Mouse (Mus musculus) frontal cortex, postnatal 10 days (tissue): Measurements from ENCODE around the gene Tbc1d1.

Experiments used
- DNase-seq, 2 experiments: peaks; one replicate each; pipeline ENCODE4 v3.0.0; 2022; ENCODE audit warnings: low spot score in 2 of 2, mixed read lengths in 1 of 2

Tbc1d1 gene

DNA sequence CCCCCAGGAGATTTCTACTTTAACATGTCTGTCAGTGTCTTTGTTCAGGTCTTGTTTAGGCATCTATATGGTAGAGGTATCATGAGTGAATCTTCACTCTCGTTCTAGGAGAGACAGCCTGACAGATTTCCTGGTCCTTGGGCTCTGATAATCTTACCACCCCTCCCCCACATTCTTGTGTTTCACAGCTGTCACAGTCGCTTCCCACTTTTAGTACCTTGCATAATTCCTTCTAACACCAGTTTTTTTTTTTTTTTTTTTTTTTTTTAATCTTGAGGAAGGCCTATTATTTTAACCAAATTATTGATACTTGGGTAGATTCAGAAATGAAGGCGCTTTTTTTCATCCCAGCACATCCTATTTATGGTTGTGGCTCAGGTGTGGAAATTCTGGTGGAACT lies 81.6 kb downstream of the Tbc1d1 start:
- DNase-seq: no peak

- no peak for DNase-seq
Observed at GRCm38 (mm10) chr5:64238894-64239652, 83.0 kb downstream of the Tbc1d1 start.

DNA sequence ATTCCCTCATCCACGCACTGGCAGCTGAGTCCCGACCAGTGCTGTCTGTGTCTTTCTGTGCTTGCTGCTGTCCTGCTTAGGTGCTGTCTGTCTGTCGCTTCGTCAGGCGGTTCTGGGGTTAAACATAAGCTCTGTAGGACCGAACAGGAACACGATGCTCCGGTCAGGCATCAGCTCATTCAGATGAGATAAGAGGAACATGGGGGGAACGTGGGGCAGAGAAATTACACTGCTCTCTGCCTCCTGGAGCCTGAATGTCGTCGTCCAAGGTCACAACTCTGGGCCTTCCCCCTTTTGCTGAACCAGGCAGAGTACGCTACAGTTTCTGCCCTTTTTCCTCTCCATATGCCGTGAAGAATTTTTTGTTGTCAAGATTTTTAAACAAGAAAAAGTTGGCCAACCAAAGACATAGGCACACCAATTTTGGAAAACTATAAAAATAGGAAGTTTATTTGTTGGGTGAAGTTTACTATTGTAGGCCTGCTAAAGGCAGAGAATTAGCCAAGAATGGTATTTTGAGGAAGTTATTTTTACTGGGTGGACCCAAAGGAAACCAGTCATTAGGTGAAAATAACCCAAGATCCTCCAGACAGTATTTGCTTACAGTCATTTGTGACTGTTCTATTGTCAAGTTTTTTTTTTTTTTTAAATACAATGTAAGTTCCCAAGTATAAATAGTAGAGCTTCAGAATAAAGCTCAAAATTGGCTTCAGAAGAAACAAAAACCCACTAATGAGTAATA lies 85.0 kb downstream of the Tbc1d1 start:
- no peak for DNase-seq

DNA sequence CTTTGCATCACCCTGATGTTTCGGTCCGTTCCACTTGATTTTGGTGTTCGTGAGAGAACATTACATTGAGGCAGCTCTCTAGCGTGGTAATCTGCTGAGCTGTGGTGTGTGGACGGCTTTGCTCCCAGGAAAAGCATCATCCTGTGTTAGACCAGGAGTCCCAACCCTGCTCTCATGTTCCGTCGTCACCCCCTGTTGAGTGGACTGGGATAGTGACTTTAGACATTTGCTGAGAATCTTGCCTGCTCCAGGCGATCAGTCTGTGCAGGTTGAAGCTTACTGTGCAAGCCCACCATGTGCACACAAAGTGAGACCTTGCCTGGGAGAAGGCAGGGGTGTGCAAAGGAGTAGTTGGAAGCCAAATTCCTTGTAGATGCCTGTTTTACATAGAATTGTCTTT lies 85.8 kb downstream of the Tbc1d1 start:
- no peak for DNase-seq

GRCm38 (mm10) chr5:64242795-64243455 lies 86.8 kb downstream of the Tbc1d1 start:
- DNase-seq: no peak

GRCm38 (mm10) chr5:64243666-64244065 lies 87.6 kb downstream of the Tbc1d1 start:
- DNase-seq: no peak

- no peak for DNase-seq
Observed at GRCm38 (mm10) chr5:64244283-64244682, 88.2 kb downstream of the Tbc1d1 start.

- DNase-seq: no peak
Observed at GRCm38 (mm10) chr5:64244745-64245144, 88.6 kb downstream of the Tbc1d1 start.

DNA sequence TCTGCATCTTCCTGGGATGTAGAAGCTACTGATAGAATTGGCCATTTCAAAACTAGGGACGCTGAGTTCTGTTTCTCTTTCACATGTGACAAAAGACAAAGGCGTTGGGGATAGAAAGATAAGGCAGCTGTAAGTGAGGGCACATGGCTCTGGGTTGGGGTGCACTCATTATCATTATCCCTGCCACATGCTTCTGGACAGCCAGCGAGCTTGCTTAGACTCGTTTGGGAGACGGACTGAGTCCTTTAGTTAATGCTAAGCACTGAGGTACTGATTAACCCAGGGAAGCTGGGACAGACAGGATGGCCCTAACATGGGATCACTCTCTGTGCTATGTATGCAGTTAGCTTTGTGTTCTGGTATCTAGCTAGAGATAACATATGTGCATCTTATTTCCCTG lies 95.3 kb downstream of the Tbc1d1 start:
- no peak for DNase-seq

GRCm38 (mm10) chr5:64254278-64254677 lies 98.2 kb downstream of the Tbc1d1 start:
- DNase-seq: no peak

GRCm38 (mm10) chr5:64254988-64255387 lies 98.9 kb downstream of the Tbc1d1 start:
- DNase-seq: no peak

GRCm38 (mm10) chr5:64263348-64263747 lies 107.2 kb downstream of the Tbc1d1 start:
- DNase-seq: no peak

DNA sequence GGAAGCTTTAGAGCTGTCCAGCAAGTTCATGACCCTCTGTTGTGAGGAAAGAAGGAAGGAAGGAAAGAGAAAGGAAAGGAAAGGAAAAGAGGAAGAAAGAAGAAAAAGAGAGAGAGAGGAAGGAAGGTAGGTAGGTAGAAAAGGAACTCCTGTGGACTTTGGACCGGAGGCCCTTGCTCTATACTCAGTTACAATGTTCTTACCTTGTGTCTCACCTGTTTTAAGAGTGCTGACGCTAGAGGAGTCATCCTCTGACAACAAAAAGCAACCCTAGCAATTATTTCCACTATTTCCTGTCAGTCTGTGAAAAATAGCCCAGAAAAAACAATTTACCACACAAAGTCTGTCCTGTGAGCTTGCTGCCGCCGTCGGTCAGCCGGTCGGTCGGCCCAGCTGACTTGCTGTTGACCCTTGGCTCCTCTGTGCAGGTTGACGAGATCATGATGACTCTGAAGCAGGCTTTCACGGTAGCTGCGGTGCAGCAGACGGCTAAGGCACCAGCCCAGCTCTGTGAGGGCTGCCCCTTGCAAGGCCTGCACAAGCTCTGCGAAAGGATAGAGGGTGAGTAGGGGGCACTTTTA lies 107.9 kb downstream of the Tbc1d1 start:
- DNase-seq: no peak

DNA sequence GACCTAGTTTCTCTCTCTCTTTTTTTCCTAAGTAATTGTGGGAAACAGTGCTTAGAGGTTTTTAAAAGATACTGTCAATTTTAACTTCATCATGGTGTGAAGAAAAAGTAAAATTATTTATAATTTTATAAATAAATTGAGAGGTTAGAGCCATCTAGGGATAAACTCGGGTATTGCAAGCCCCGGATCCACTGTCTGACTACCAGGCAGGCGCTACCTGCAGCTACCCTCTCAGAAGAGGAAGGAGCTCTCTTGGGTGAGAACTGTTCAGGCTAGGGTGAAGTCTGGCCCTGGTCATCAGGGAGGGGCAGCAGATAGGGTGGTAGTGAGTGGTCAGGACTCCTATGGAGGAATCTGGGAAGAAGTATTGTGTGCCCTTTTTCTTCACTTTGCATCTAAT lies 109.0 kb downstream of the Tbc1d1 start:
- no peak for DNase-seq

- DNase-seq: no peak
Observed at GRCm38 (mm10) chr5:64265906-64266305, 109.8 kb downstream of the Tbc1d1 start.

GRCm38 (mm10) chr5:64266534-64266933 lies 110.4 kb downstream of the Tbc1d1 start:
- DNase-seq: no peak

DNA sequence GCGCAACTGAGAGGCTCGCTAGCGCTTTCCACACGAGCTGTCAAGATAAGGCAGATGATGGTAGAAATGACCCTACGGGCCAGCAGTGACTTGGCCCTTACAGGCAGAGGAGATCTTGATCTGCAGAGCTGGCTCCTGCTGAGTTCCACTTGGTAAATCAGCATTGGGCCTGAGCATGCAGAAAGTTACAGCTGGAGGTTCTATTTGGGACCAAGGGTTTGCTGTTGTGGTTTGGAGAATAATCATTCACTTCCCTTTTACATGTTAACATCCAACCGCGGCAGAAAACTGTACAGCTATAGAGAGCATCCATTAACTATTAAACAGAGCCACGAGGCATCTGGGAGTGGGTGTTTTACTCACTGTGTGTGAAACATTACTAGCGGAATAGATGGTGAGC lies 111.2 kb downstream of the Tbc1d1 start:
- DNase-seq: no peak

GRCm38 (mm10) chr5:64269669-64270068 lies 113.6 kb downstream of the Tbc1d1 start:
- DNase-seq: no peak

- DNase-seq: no peak
Observed at GRCm38 (mm10) chr5:64273517-64273916, 117.4 kb downstream of the Tbc1d1 start.

- no peak for DNase-seq
Observed at GRCm38 (mm10) chr5:64274296-64274695, 118.2 kb downstream of the Tbc1d1 start.

- peak in 1 of 2 experiments; percentile 44 for DNase-seq
Observed at GRCm38 (mm10) chr5:64274738-64275451, 118.8 kb downstream of the Tbc1d1 start.
